Mouse (Mus musculus): Measurements from ENCODE around the gene Dhcr7.

- TF ChIP-seq EP300 (IDR thresholded peaks at IDR 0.05; ENCODE audit: insufficient read depth, low read depth, low read length): no peak
- no peak for TF ChIP-seq CTCF (IDR thresholded peaks at IDR 0.05; ENCODE audit: low read depth, low read length)
Observed at GRCm38 (mm10) chr7:143783378-143783995, 39.5 kb upstream of the Dhcr7 start.

Measured in ES-Bruce4 (cell line).